Mouse (Mus musculus) cerebellum, postnatal 36 days (tissue): Measurements from ENCODE around the gene Trmt5.

ENCODE experiments used
- DNase-seq, 2 experiments: peaks; one replicate each; pipeline ENCODE4 v3.0.0; 2021 to 2022; ENCODE audit warnings: mixed read lengths in 2 of 2

The Trmt5 gene

GRCm38 (mm10) chr12:73286287-73287092, at the start of gene Trmt5, which contains the start of gene Slc38a6:
Trmt5 (minus strand) TSS chr12:73286710.
Slc38a6 (plus strand) TSS chr12:73286779.
- peak; percentile 90 to 93 for DNase-seq

- no peak for DNase-seq
Observed at GRCm38 (mm10) chr12:73334051-73334551, 47.6 kb upstream of the Trmt5 start.

- DNase-seq: no peak
Observed at GRCm38 (mm10) chr12:73332701-73333100, 46.2 kb upstream of the Trmt5 start.

- DNase-seq: no peak
Observed at GRCm38 (mm10) chr12:73330236-73330635, 43.7 kb upstream of the Trmt5 start.

- no peak for DNase-seq
Observed at GRCm38 (mm10) chr12:73328448-73329167, 42.1 kb upstream of the Trmt5 start.

- no peak for DNase-seq
Observed at GRCm38 (mm10) chr12:73327381-73327780, 40.9 kb upstream of the Trmt5 start.

- DNase-seq: no peak
Observed at GRCm38 (mm10) chr12:73325617-73326016, 39.1 kb upstream of the Trmt5 start.

GRCm38 (mm10) chr12:73325181-73325580, 38.7 kb upstream of the Trmt5 start:
- no peak for DNase-seq

GRCm38 (mm10) chr12:73324742-73325141, 38.2 kb upstream of the Trmt5 start:
- peak in 1 of 2 experiments; percentile 14 for DNase-seq

- no peak for DNase-seq
Observed at GRCm38 (mm10) chr12:73324180-73324586, 37.7 kb upstream of the Trmt5 start.

GRCm38 (mm10) chr12:73317706-73318686, 31.5 kb upstream of the Trmt5 start:
- DNase-seq: no peak

GRCm38 (mm10) chr12:73308711-73309110, 22.2 kb upstream of the Trmt5 start:
- DNase-seq: no peak

GRCm38 (mm10) chr12:73307750-73308149, 21.2 kb upstream of the Trmt5 start:
- no peak for DNase-seq

GRCm38 (mm10) chr12:73304636-73305035, 18.1 kb upstream of the Trmt5 start:
- no peak for DNase-seq

- no peak for DNase-seq
Observed at GRCm38 (mm10) chr12:73300531-73300930, 14.0 kb upstream of the Trmt5 start.

GRCm38 (mm10) chr12:73298621-73299020, 12.1 kb upstream of the Trmt5 start:
- no peak for DNase-seq

GRCm38 (mm10) chr12:73295505-73296140, 9.1 kb upstream of the Trmt5 start:
- no peak for DNase-seq

GRCm38 (mm10) chr12:73294884-73295283, 8.4 kb upstream of the Trmt5 start:
- DNase-seq: no peak

- no peak for DNase-seq
Observed at GRCm38 (mm10) chr12:73288626-73289025, 2.1 kb upstream of the Trmt5 start.

- no peak for DNase-seq
Observed at GRCm38 (mm10) chr12:73287609-73288008, 1.1 kb upstream of the Trmt5 start.

GRCm38 (mm10) chr12:73274921-73275320, 11.6 kb downstream of the Trmt5 start:
- no peak for DNase-seq

GRCm38 (mm10) chr12:73269933-73270332, 16.6 kb downstream of the Trmt5 start:
- DNase-seq: no peak
